Mouse (Mus musculus): Measurements from ENCODE around the gene 6430628N08Rik. TPM values are rescaled to one million over a fixed set of nuclear protein-coding genes. Genes with fewer than 3 reads are reported as not detected.

The 6430628N08Rik gene
- polyA plus RNA-seq, 1 experiment from 2014 or later, result not detected

GRCm38 (mm10) chr4:115884022-115884421 is 6.4 kb upstream of the 6430628N08Rik start, which contains the start of gene Kncn:
TSS of gene Kncn (plus strand) at chr4:115884400.
- ATAC-seq (ENCODE audit: insufficient read depth) (no peak), DNase-seq (no peak)
- WGBS, result 69% methylated on average over 6 of the region's 6 CpGs
- H3K9me3 ChIP-seq (ENCODE audit: low read depth, low read length), result no peaks in the 10 kb centered on the region
- H3K27me3 ChIP-seq (ENCODE audit: insufficient read depth, low read length), result no peaks in the 10 kb centered on the region
- H3K4me2 ChIP-seq, result no peak within 1 kb of the TSS
- H3K27ac ChIP-seq (ENCODE audit: low read depth), result no peak within 1 kb of the TSS
- no peak within 1 kb of the TSS for H3K9ac ChIP-seq
- H3K4me3 ChIP-seq (ENCODE audit: low read depth, low read length), result no peak within 1 kb of the TSS
- no peaks in the 10 kb centered on the region for H3K4me1 ChIP-seq (ENCODE audit: insufficient read depth)
- H3K36me3 ChIP-seq (ENCODE audit: insufficient read depth), result no peaks in the 10 kb centered on the region
- TF ChIP-seq CTCF (IDR thresholded peaks at IDR 0.05; ENCODE audit: low read depth), result no peak

- DNase-seq, result no peak
- Histone ChIP-seq H3K4me3 (ENCODE audit: low read depth, low read length) (no peak overlapping the region), H3K36me3 (ENCODE audit: insufficient read depth) (no peaks in the 10 kb centered on the region), H3K4me1 (ENCODE audit: insufficient read depth) (no peaks in the 10 kb centered on the region), H3K9me3 (ENCODE audit: low read depth, low read length) (no peaks in the 10 kb centered on the region), H3K27me3 (ENCODE audit: insufficient read depth, low read length) (peaks cover 16% of the 10 kb centered on the region), H3K27ac (ENCODE audit: low read depth) (no peak overlapping the region), H3K9ac (no peak overlapping the region), H3K4me2 (no peak overlapping the region)
- 66% methylated on average over 3 of the region's 3 CpGs for WGBS
- TF ChIP-seq CTCF (IDR thresholded peaks at IDR 0.05; ENCODE audit: low read depth), result no peak
- no peak for ATAC-seq (ENCODE audit: insufficient read depth)
Measured at GRCm38 (mm10) chr4:115885846-115886245, 4.6 kb upstream of the 6430628N08Rik start.

GRCm38 (mm10) chr4:115886875-115887274 is 3.6 kb upstream of the 6430628N08Rik start:
- Histone ChIP-seq H3K9ac (no peak overlapping the region), H3K4me3 (ENCODE audit: low read depth, low read length) (no peak overlapping the region), H3K36me3 (ENCODE audit: insufficient read depth) (no peaks in the 10 kb centered on the region), H3K4me2 (no peak overlapping the region), H3K4me1 (ENCODE audit: insufficient read depth) (no peaks in the 10 kb centered on the region), H3K27me3 (ENCODE audit: insufficient read depth, low read length) (peaks cover 25% of the 10 kb centered on the region), H3K27ac (ENCODE audit: low read depth) (no peak overlapping the region), H3K9me3 (ENCODE audit: low read depth, low read length) (no peaks in the 10 kb centered on the region)
- 50% methylated on average over 1 of the region's 1 CpGs for WGBS
- DNase-seq (peak; percentile 61), ATAC-seq (ENCODE audit: insufficient read depth) (no peak)
- no peak for TF ChIP-seq CTCF (IDR thresholded peaks at IDR 0.05; ENCODE audit: low read depth)

- 10% methylated on average over 6 of the region's 6 CpGs for WGBS
- peak overlapping the region; percentile 19; the same call in 1 of the 2 replicates for H3K4me3 ChIP-seq (ENCODE audit: low read depth, low read length)
- no peak for TF ChIP-seq CTCF (IDR thresholded peaks at IDR 0.05; ENCODE audit: low read depth)
- peaks cover 25% of the 10 kb centered on the region for H3K27me3 ChIP-seq (ENCODE audit: insufficient read depth, low read length)
- H3K4me2 ChIP-seq, result peak overlapping the region; percentile 54
- no peak overlapping the region for H3K9ac ChIP-seq
- no peaks in the 10 kb centered on the region for H3K36me3 ChIP-seq (ENCODE audit: insufficient read depth)
- no peaks in the 10 kb centered on the region for H3K4me1 ChIP-seq (ENCODE audit: insufficient read depth)
- no peaks in the 10 kb centered on the region for H3K9me3 ChIP-seq (ENCODE audit: low read depth, low read length)
- ATAC-seq (ENCODE audit: insufficient read depth) (no peak), DNase-seq (peak; percentile 34)
- H3K27ac ChIP-seq (ENCODE audit: low read depth), result no peak overlapping the region
Measured at GRCm38 (mm10) chr4:115890066-115890465, 399 bp upstream of the 6430628N08Rik start.

GRCm38 (mm10) chr4:115894281-115894680 is 3.8 kb downstream of the 6430628N08Rik start:
- DNase-seq (no peak), ATAC-seq (ENCODE audit: insufficient read depth) (no peak)
- Histone ChIP-seq H3K4me1 (ENCODE audit: insufficient read depth) (no peaks in the 10 kb centered on the region), H3K9me3 (ENCODE audit: low read depth, low read length) (no peaks in the 10 kb centered on the region), H3K36me3 (ENCODE audit: insufficient read depth) (no peaks in the 10 kb centered on the region), H3K27ac (ENCODE audit: low read depth) (no peak overlapping the region), H3K27me3 (ENCODE audit: insufficient read depth, low read length) (peaks cover 54% of the 10 kb centered on the region), H3K4me2 (no peak overlapping the region), H3K4me3 (ENCODE audit: low read depth, low read length) (no peak overlapping the region), H3K9ac (no peak overlapping the region)
- no peak for TF ChIP-seq CTCF (IDR thresholded peaks at IDR 0.05; ENCODE audit: low read depth)
- 11% methylated on average over 3 of the region's 3 CpGs for WGBS

- peaks cover 41% of the 10 kb centered on the region for H3K27me3 ChIP-seq (ENCODE audit: insufficient read depth, low read length)
- no peak overlapping the region for H3K27ac ChIP-seq (ENCODE audit: low read depth)
- H3K9me3 ChIP-seq (ENCODE audit: low read depth, low read length), result no peaks in the 10 kb centered on the region
- H3K4me1 ChIP-seq (ENCODE audit: insufficient read depth), result no peaks in the 10 kb centered on the region
- peak overlapping the region; percentile 40 for H3K9ac ChIP-seq
- under 1% methylated on average over 56 of the region's 56 CpGs for WGBS
- no peaks in the 10 kb centered on the region for H3K36me3 ChIP-seq (ENCODE audit: insufficient read depth)
- peak overlapping the region; percentile 35 for H3K4me3 ChIP-seq (ENCODE audit: low read depth, low read length)
- ATAC-seq (ENCODE audit: insufficient read depth), result peak; percentile 67
- peak; percentile 63 for DNase-seq
- H3K4me2 ChIP-seq, result peak overlapping the region; percentile 68
- peak; percentile 60 for TF ChIP-seq CTCF (IDR thresholded peaks at IDR 0.05; ENCODE audit: low read depth)
Measured at GRCm38 (mm10) chr4:115897901-115898631, 7.6 kb downstream of the 6430628N08Rik start.

- peaks cover 41% of the 10 kb centered on the region for H3K27me3 ChIP-seq (ENCODE audit: insufficient read depth, low read length)
- no peak overlapping the region for H3K27ac ChIP-seq (ENCODE audit: low read depth)
- no peak overlapping the region for H3K9ac ChIP-seq
- H3K4me2 ChIP-seq, result no peak overlapping the region
- H3K36me3 ChIP-seq (ENCODE audit: insufficient read depth), result no peaks in the 10 kb centered on the region
- DNase-seq, result peak; percentile 93
- ATAC-seq (ENCODE audit: insufficient read depth), result peak; percentile 59; the same call in 1 of the 2 replicates
- H3K9me3 ChIP-seq (ENCODE audit: low read depth, low read length), result no peaks in the 10 kb centered on the region
- no peak overlapping the region for H3K4me3 ChIP-seq (ENCODE audit: low read depth, low read length)
- H3K4me1 ChIP-seq (ENCODE audit: insufficient read depth), result no peaks in the 10 kb centered on the region
- TF ChIP-seq CTCF (IDR thresholded peaks at IDR 0.05; ENCODE audit: low read depth), result peak; percentile 88
- WGBS, result 14% methylated on average over 5 of the region's 5 CpGs
Measured at GRCm38 (mm10) chr4:115902816-115903215, 12.4 kb downstream of the 6430628N08Rik start.
